Mouse (Mus musculus): ENCODE results near the gene Gm15737. TPM values are rescaled to one million over a fixed set of nuclear protein-coding genes. Genes with fewer than 3 reads are reported as not detected.
A peak's percentile ranks its signal among the peaks of the same experiment; 100 is the strongest.

Gene Gm15737
- polyA plus RNA-seq, 1 experiment from 2014 or later = 0.03 TPM

DNA sequence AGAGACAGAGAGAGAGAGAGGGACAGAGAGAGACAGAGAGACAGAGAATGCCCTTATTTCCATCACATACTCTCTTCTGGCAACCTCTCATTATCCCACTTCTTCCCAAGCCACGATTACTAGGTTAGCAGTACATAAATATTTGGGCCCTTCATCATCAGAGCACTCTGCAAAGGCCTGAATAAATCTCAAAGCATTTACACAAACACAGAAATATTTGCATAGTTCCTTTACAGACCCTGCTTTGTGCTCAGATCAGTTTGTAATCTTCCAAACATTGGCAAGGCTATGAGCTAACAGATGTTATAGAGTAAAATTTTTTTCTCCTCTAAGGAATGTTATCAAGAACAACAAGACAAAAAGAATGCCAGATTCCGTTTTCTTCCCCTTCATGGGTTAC lies 35.3 kb downstream of the Gm15737 start:
- peak; percentile 69 for DNase-seq (ENCODE audit: low spot score)

DNA sequence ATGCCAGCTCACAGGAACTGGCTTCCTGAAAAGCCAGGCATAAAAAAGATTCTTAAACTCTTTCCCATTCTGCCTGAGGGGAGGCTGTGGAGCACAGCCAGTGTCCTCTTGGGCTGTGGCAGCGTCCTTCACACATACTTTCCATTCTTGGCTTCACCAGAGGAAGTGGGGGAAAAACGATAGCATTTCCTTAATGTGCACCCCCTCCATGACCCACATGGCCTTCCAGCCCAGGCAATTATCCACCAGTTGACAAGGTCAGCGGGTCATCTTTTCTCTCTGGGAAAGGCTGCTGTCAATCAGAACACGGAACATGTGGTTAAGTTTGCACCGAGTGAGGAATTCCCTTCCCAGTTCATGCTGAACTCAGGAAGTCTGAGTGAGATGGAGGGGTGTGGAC lies 36.8 kb downstream of the Gm15737 start:
- no peak overlapping the region for H3K4me3 ChIP-seq (replicated peaks; ENCODE audit: low read depth, low read length)
- 23% methylated on average over 5 of the region's 5 CpGs for WGBS
- no peak overlapping the region for H3K4me2 ChIP-seq (ENCODE audit: low read length)
- no peak overlapping the region for H3K9ac ChIP-seq (ENCODE audit: low read depth, low read length)
- no peaks in the 10 kb centered on the region for H3K9me3 ChIP-seq (replicated peaks; ENCODE audit: low read length)
- H3K36me3 ChIP-seq (ENCODE audit: insufficient read depth, low read length) = peaks cover 34% of the 10 kb centered on the region
- H3K4me1 ChIP-seq (replicated peaks; ENCODE audit: insufficient read depth, low read length) = no peaks in the 10 kb centered on the region; the same call in 1 of the 2 replicates
- no peaks in the 10 kb centered on the region for H3K27me3 ChIP-seq (ENCODE audit: insufficient read depth, low read length)
- DNase-seq (ENCODE audit: low spot score) (peak; percentile 69), ATAC-seq (replicated peaks; ENCODE audit: low FRiP score, low read depth) (no peak)
- peak overlapping the region; percentile 34; the same call in 1 of the 2 replicates for H3K27ac ChIP-seq
- TF ChIP-seq CTCF (IDR thresholded peaks at IDR 0.05; ENCODE audit: low read depth) = no peak

More for the DNA sequence above, 35.3 kb downstream of the Gm15737 start:
- H3K27ac ChIP-seq = peak overlapping the region; percentile 57; the same call in 1 of the 2 replicates
- no peaks in the 10 kb centered on the region for H3K9me3 ChIP-seq (replicated peaks; ENCODE audit: low read length)
- H3K4me1 ChIP-seq (replicated peaks; ENCODE audit: insufficient read depth, low read length) = no peaks in the 10 kb centered on the region; the same call in 1 of the 2 replicates
- peaks cover 36% of the 10 kb centered on the region for H3K36me3 ChIP-seq (ENCODE audit: insufficient read depth, low read length)
- no peak overlapping the region for H3K9ac ChIP-seq (ENCODE audit: low read depth, low read length)
- no peak for ATAC-seq (replicated peaks; ENCODE audit: low FRiP score, low read depth)
- H3K4me3 ChIP-seq (replicated peaks; ENCODE audit: low read depth, low read length) = no peak overlapping the region
- 35% methylated on average over 2 of the region's 2 CpGs for WGBS
- TF ChIP-seq CTCF (IDR thresholded peaks at IDR 0.05; ENCODE audit: low read depth) = no peak
- H3K4me2 ChIP-seq (ENCODE audit: low read length) = no peak overlapping the region
- no peaks in the 10 kb centered on the region for H3K27me3 ChIP-seq (ENCODE audit: insufficient read depth, low read length)

DNA sequence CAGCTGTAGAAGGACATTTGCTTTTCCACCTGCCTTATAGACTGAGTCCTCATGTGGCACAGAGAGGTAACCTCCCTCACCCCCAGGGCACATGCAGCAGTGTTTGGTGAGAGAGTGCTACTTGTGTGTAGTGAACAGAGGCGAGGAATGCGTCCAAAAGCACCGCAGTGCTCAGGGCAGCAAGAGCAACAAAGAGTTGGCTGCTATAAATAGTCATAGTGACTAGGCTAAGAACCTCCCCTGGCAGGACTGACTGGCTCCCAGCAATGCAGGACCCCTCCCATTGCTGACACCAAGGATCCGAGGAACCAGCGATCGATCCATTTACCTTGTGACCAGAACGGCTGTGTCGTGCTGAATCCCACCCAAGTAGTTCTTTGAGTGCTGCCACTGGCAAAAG lies 40.2 kb downstream of the Gm15737 start:
- DNase-seq (ENCODE audit: low spot score) (no peak), ATAC-seq (replicated peaks; ENCODE audit: low FRiP score, low read depth) (no peak; the same call in 1 of the 2 replicates)
- Histone ChIP-seq H3K9ac (ENCODE audit: low read depth, low read length) (no peak overlapping the region), H3K9me3 (replicated peaks; ENCODE audit: low read length) (no peaks in the 10 kb centered on the region), H3K36me3 (ENCODE audit: insufficient read depth, low read length) (peaks cover 16% of the 10 kb centered on the region; the same call in 1 of the 2 replicates), H3K4me1 (replicated peaks; ENCODE audit: insufficient read depth, low read length) (no peaks in the 10 kb centered on the region; the same call in 1 of the 2 replicates), H3K27me3 (ENCODE audit: insufficient read depth, low read length) (no peaks in the 10 kb centered on the region), H3K4me2 (ENCODE audit: low read length) (no peak overlapping the region), H3K4me3 (replicated peaks; ENCODE audit: low read depth, low read length) (no peak overlapping the region), H3K27ac (no peak overlapping the region)
- TF ChIP-seq CTCF (IDR thresholded peaks at IDR 0.05; ENCODE audit: low read depth) = no peak
- WGBS = 48% methylated on average over 8 of the region's 8 CpGs

DNA sequence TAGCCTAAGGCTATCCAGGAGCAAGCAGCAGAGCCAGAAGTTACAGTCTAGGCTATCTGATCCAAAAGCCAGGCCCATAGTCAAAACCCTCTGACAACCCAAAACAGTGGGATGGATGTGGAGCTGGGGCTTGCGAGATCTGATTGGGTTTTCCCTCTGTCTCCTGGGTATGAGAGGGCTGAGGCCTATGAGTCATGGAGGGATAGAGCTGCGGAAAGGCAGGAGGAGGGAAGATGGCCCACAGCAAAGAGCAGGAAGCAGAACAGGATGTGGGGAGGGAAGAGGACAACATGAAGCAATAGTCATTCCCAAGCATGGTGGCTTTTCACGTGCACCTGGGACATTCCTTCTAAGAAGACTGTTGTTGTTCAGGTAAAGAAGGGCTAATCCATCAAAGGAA lies 41.5 kb downstream of the Gm15737 start:
- Histone ChIP-seq H3K27ac (no peak overlapping the region), H3K9ac (ENCODE audit: low read depth, low read length) (no peak overlapping the region), H3K4me2 (ENCODE audit: low read length) (no peak overlapping the region), H3K4me1 (replicated peaks; ENCODE audit: insufficient read depth, low read length) (no peaks in the 10 kb centered on the region), H3K4me3 (replicated peaks; ENCODE audit: low read depth, low read length) (no peak overlapping the region), H3K27me3 (ENCODE audit: insufficient read depth, low read length) (no peaks in the 10 kb centered on the region), H3K36me3 (ENCODE audit: insufficient read depth, low read length) (peaks cover 13% of the 10 kb centered on the region; the same call in 1 of the 2 replicates), H3K9me3 (replicated peaks; ENCODE audit: low read length) (no peaks in the 10 kb centered on the region)
- ATAC-seq (replicated peaks; ENCODE audit: low FRiP score, low read depth) (no peak), DNase-seq (ENCODE audit: low spot score) (no peak)
- WGBS = 84% methylated on average over 3 of the region's 3 CpGs
- TF ChIP-seq CTCF (IDR thresholded peaks at IDR 0.05; ENCODE audit: low read depth) = no peak

DNA sequence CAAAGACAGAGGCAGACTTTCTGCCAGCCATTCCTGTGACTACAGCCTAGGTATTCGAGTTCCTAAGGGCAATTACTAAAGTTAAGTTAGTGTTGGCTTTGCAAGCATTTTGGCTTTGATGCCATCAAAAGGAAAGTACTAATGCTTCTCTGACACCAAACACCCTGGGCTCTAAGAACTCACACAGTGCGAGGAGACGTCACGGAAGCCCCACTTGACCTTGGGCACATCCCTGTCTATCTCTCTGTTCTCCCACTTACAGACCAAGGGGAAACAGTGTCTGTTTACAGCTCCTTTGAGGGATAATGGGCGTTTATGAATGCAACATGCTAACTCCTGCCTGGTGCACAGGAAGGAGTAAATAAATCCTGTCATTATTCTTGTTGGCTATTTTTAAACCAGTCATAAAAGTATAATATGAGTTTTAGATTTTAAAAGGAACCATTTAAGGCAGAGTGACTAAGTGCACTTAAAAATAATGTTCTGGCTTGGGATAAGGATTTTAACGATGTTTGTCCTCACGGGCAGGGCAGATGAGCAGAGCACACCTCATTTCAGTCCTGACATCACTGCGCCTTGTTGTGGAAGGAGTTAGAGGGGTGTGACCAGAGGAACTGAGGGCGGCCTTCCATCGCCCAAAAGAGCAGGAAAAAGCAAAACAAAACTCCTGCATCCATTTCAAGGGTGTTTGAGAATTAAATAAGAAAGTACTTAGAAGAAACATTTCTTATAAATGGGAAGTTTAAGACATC lies 52.0 kb downstream of the Gm15737 start:
- Histone ChIP-seq H3K4me1 (replicated peaks; ENCODE audit: insufficient read depth, low read length) (peaks cover 19% of the 10 kb centered on the region), H3K36me3 (ENCODE audit: insufficient read depth, low read length) (0 out of 2 replicates have a peak, but pooled peaks cover 8% of the 10 kb centered on the region), H3K9me3 (replicated peaks; ENCODE audit: low read length) (no peaks in the 10 kb centered on the region), H3K27me3 (ENCODE audit: insufficient read depth, low read length) (no peaks in the 10 kb centered on the region), H3K4me2 (ENCODE audit: low read length) (peak overlapping the region; percentile 27; the same call in 1 of the 2 replicates), H3K27ac (peak overlapping the region; percentile 84), H3K9ac (ENCODE audit: low read depth, low read length) (no peak overlapping the region), H3K4me3 (replicated peaks; ENCODE audit: low read depth, low read length) (no peak overlapping the region)
- TF ChIP-seq CTCF (IDR thresholded peaks at IDR 0.05; ENCODE audit: low read depth) = no peak
- ATAC-seq (replicated peaks; ENCODE audit: low FRiP score, low read depth) (no peak), DNase-seq (ENCODE audit: low spot score) (peak; percentile 77)
- 24% methylated on average over 10 of the region's 10 CpGs for WGBS

DNA sequence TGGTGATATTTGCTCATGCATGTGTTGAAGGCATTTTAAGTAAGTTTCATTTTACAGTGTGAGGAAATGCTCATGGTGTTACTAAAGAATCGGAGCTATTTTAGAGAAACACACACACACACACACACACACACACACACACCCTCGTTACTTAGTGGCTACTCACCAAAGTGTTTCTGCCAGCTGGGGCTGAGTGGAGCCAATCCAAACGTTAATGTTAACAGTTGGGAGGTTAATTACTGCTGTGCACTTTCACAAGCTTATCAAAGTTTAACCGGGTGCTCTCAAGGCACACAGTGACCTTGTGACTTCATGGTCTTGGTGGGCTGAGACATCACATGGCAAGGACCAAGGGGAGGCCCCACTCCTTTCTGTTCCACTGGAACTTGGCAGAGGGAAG lies 52.7 kb downstream of the Gm15737 start:
- H3K27me3 ChIP-seq (ENCODE audit: insufficient read depth, low read length) = no peaks in the 10 kb centered on the region
- H3K4me1 ChIP-seq (replicated peaks; ENCODE audit: insufficient read depth, low read length) = peaks cover 19% of the 10 kb centered on the region
- peak; percentile 83 for ATAC-seq (replicated peaks; ENCODE audit: low FRiP score, low read depth)
- peak overlapping the region; percentile 84 for H3K27ac ChIP-seq
- no peak overlapping the region for H3K9ac ChIP-seq (ENCODE audit: low read depth, low read length)
- 8% methylated on average over 4 of the region's 4 CpGs for WGBS
- 0 out of 2 replicates have a peak, but pooled peaks cover 5% of the 10 kb centered on the region for H3K36me3 ChIP-seq (ENCODE audit: insufficient read depth, low read length)
- no peak overlapping the region for H3K4me3 ChIP-seq (replicated peaks; ENCODE audit: low read depth, low read length)
- 0 out of 2 replicates have a peak overlapping the region, but pooled peaks have one; percentile 21 for H3K4me2 ChIP-seq (ENCODE audit: low read length)
- DNase-seq (ENCODE audit: low spot score) = peak; percentile 44
- TF ChIP-seq CTCF (IDR thresholded peaks at IDR 0.05; ENCODE audit: low read depth) = no peak
- H3K9me3 ChIP-seq (replicated peaks; ENCODE audit: low read length) = no peaks in the 10 kb centered on the region

Data from kidney, postnatal 0 days (tissue).